Mouse (Mus musculus): ENCODE results near the gene Btrc. TPM values are rescaled to one million over a fixed set of nuclear protein-coding genes. Genes with fewer than 3 reads are reported as not detected.

Gene Btrc
- polyA plus RNA-seq, 1 experiment from 2014 or later: 58.8 TPM

Other genes with a start within 250 kb of the Btrc start
- not detected in 2 replicates for gene Tlx1, start 213.1 kb upstream of the Btrc start, polyA plus RNA-seq (2014; fragmentation: Nextera tagmentation; extraction: Ambion mirVana)
- gene Lbx1, start 127.9 kb upstream of the Btrc start, polyA plus RNA-seq (2014; fragmentation: Nextera tagmentation; extraction: Ambion mirVana): 0.11 TPM in 1 of 2 replicates, not detected in the other
- 22.6 and 24.0 TPM in 2 replicates for gene Poll, start 196.8 kb downstream of the Btrc start, polyA plus RNA-seq (2014; fragmentation: Nextera tagmentation; extraction: Ambion mirVana)
- gene Gm17018, start 196.9 kb downstream of the Btrc start, polyA plus RNA-seq (2014; fragmentation: Nextera tagmentation; extraction: Ambion mirVana): 49.7 and 53.9 TPM in 2 replicates

Data from forebrain, embryonic 11.5 days (tissue).